Mouse (Mus musculus): Measurements from ENCODE around the gene Itpkb.
"Not testable (repeated sequence)": the region's sequence is repeated elsewhere in the genome, so short reads cannot be mapped to it uniquely, and the experiment has no call there.

Itpkb gene

GRCm38 (mm10) chr1:180370858-180371652 is 40.8 kb downstream of the Itpkb start:
- no peak for DNase-seq

- DNase-seq = not testable (repeated sequence)
Measured at GRCm38 (mm10) chr1:180372258-180372657, 42.0 kb downstream of the Itpkb start.

- no peak for DNase-seq
Measured at GRCm38 (mm10) chr1:180376598-180376997, 46.3 kb downstream of the Itpkb start.

- no peak for DNase-seq
Measured at GRCm38 (mm10) chr1:180379559-180379958, 49.3 kb downstream of the Itpkb start.

GRCm38 (mm10) chr1:180382358-180382757 is 52.1 kb downstream of the Itpkb start:
- DNase-seq = no peak

- DNase-seq = no peak
Measured at GRCm38 (mm10) chr1:180383884-180384283, 53.6 kb downstream of the Itpkb start.

- no peak for DNase-seq
Measured at GRCm38 (mm10) chr1:180384486-180384885, 54.2 kb downstream of the Itpkb start.

- no peak for DNase-seq
Measured at GRCm38 (mm10) chr1:180385308-180385707, 55.0 kb downstream of the Itpkb start.

- peak; percentile 97 to 99 for DNase-seq
Measured at GRCm38 (mm10) chr1:180386951-180387749, 56.9 kb downstream of the Itpkb start.

GRCm38 (mm10) chr1:180387750-180388480 is 57.6 kb downstream of the Itpkb start:
- no peak for DNase-seq

- DNase-seq = peak; percentile 41 to 43
Measured at GRCm38 (mm10) chr1:180388481-180388880, 58.2 kb downstream of the Itpkb start.

- DNase-seq = not testable (repeated sequence)
Measured at GRCm38 (mm10) chr1:180389213-180389760, 59.0 kb downstream of the Itpkb start.

GRCm38 (mm10) chr1:180390321-180390731 is 60.0 kb downstream of the Itpkb start:
- peak; percentile 64 to 69 for DNase-seq

- DNase-seq = no peak
Measured at GRCm38 (mm10) chr1:180390746-180391574, 60.7 kb downstream of the Itpkb start.

GRCm38 (mm10) chr1:180391575-180391945 is 61.3 kb downstream of the Itpkb start:
- DNase-seq = no peak

GRCm38 (mm10) chr1:180392137-180392798 is 62.0 kb downstream of the Itpkb start:
- no peak for DNase-seq

GRCm38 (mm10) chr1:180393017-180393797 is 62.9 kb downstream of the Itpkb start:
- no peak for DNase-seq

- no peak for DNase-seq
Measured at GRCm38 (mm10) chr1:180393873-180394272, 63.6 kb downstream of the Itpkb start.

GRCm38 (mm10) chr1:180397734-180398133 is 67.4 kb downstream of the Itpkb start:
- no peak for DNase-seq

- DNase-seq = no peak
Measured at GRCm38 (mm10) chr1:180398446-180398845, 68.2 kb downstream of the Itpkb start.

All from cerebellum, postnatal 14 days (tissue).